Mouse (Mus musculus) spleen, embryonic (tissue): ENCODE results near the gene Tas2r138.
"Not testable (repeated sequence)": the region's sequence is repeated elsewhere in the genome, so short reads cannot be mapped to it uniquely, and the experiment has no call there.

Experiments
- CTCF ChIA-PET: fragments of 350-600 bp; sonication (Branson Sonifier 250); formaldehyde crosslinking; loops from one replicate; lab custom pipeline; 2022; lab: Charles Lee

The Tas2r138 gene

GRCm38 (mm10) chr6:40613260-40613852, at the start of gene Tas2r138:
Gene Tas2r138, minus strand, starts transcription at chr6:40613310.
- CTCF ChIA-PET = no interaction called here

- CTCF ChIA-PET = no interaction called here
These were observed 47.8 kb upstream of the Tas2r138 start for GRCm38 (mm10) chr6:40660930-40661329.

- CTCF ChIA-PET = no interaction called here
These were observed 37.8 kb upstream of the Tas2r138 start for GRCm38 (mm10) chr6:40650953-40651352.

- CTCF ChIA-PET = no interaction called here
These were observed 32.6 kb upstream of the Tas2r138 start for GRCm38 (mm10) chr6:40645701-40646100.

- CTCF ChIA-PET = no interaction called here
These were observed 27.8 kb upstream of the Tas2r138 start for GRCm38 (mm10) chr6:40640710-40641538.

GRCm38 (mm10) chr6:40637755-40638154, 24.6 kb upstream of the Tas2r138 start:
- CTCF ChIA-PET = no interaction called here

GRCm38 (mm10) chr6:40635559-40635958, 22.4 kb upstream of the Tas2r138 start:
- CTCF ChIA-PET = no interaction called here

GRCm38 (mm10) chr6:40634640-40635071, 21.5 kb upstream of the Tas2r138 start:
- CTCF ChIA-PET = no interaction called here

GRCm38 (mm10) chr6:40628406-40629000, 15.4 kb upstream of the Tas2r138 start, which contains the start of gene Mgam:
Gene Mgam, plus strand, starts transcription at chr6:40628831.
- CTCF ChIA-PET = no interaction called here

- CTCF ChIA-PET = no interaction called here
These were observed 13.0 kb upstream of the Tas2r138 start for GRCm38 (mm10) chr6:40626111-40626510.

- CTCF ChIA-PET = no interaction called here
These were observed 4.9 kb upstream of the Tas2r138 start for GRCm38 (mm10) chr6:40617965-40618364.

- CTCF ChIA-PET = no interaction called here
These were observed 2.9 kb downstream of the Tas2r138 start for GRCm38 (mm10) chr6:40610244-40610643.

GRCm38 (mm10) chr6:40607431-40607830, 5.7 kb downstream of the Tas2r138 start:
- CTCF ChIA-PET = no interaction called here

- CTCF ChIA-PET = not testable (repeated sequence)
These were observed 14.6 kb downstream of the Tas2r138 start for GRCm38 (mm10) chr6:40598546-40598945.

GRCm38 (mm10) chr6:40594804-40595550, 18.1 kb downstream of the Tas2r138 start:
- CTCF ChIA-PET = no interaction called here

- CTCF ChIA-PET = no interaction called here
These were observed 24.8 kb downstream of the Tas2r138 start for GRCm38 (mm10) chr6:40588346-40588745.

- CTCF ChIA-PET = no interaction called here
These were observed 27.5 kb downstream of the Tas2r138 start, which contains the start of gene Clec5a for GRCm38 (mm10) chr6:40585645-40586044. Gene Clec5a, minus strand, starts transcription at chr6:40585821.

- CTCF ChIA-PET = no interaction called here
These were observed 28.8 kb downstream of the Tas2r138 start for GRCm38 (mm10) chr6:40584336-40584735.

- CTCF ChIA-PET = no interaction called here
These were observed 36.8 kb downstream of the Tas2r138 start for GRCm38 (mm10) chr6:40576305-40576704.

- CTCF ChIA-PET = no interaction called here
These were observed 39.5 kb downstream of the Tas2r138 start for GRCm38 (mm10) chr6:40573618-40574017.

- CTCF ChIA-PET = no interaction called here
These were observed 43.9 kb downstream of the Tas2r138 start, which contains the start of gene Olfr460 for GRCm38 (mm10) chr6:40569187-40569586. Gene Olfr460, plus strand, starts transcription at chr6:40569487.
